Mouse (Mus musculus): ENCODE data around the gene Agap1. TPM values are rescaled to one million over a fixed set of nuclear protein-coding genes. Genes with fewer than 3 reads are reported as not detected.
"Not testable (repeated sequence)": the region's sequence is repeated elsewhere in the genome, so short reads cannot be mapped to it uniquely, and the experiment has no call there.

The Agap1 gene
- polyA plus RNA-seq, 1 experiment from 2014 or later = 41.4 TPM

DNA sequence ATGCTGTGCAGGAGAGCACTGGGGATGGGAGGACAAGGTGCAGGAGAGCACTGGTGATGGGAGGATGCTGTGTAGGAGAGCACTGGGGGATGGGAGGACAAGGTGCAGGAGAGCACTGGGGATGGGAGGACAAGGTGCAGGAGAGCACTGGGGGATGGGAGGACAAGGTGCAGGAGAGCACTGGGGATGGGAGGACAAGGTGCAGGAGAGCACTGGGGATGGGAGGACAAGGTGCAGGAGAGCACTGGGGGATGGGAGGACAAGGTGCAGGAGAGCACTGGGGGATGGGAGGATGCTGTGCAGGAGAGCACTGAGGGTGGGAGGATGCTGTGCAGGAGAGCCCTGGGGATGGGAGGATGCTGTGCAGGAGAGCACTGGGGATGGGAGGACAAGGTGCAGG, 47.3 kb downstream of the Agap1 start:
- H3K27ac ChIP-seq (ENCODE audit: low read depth, low read length); H3K9me3 ChIP-seq (ENCODE audit: control insufficient read depth, low read length); H3K4me3 ChIP-seq (ENCODE audit: low read depth, low read length); H3K4me2 ChIP-seq (replicated peaks; ENCODE audit: low read depth, low read length); ATAC-seq (ENCODE audit: low FRiP score); H3K36me3 ChIP-seq (ENCODE audit: control insufficient read depth, insufficient read depth, low read length); H3K27me3 ChIP-seq (ENCODE audit: control insufficient read depth, insufficient read depth, low read length); DNase-seq (ENCODE audit: low spot score); H3K4me1 ChIP-seq (replicated peaks; ENCODE audit: control insufficient read depth, insufficient read depth, low read length); H3K9ac ChIP-seq (ENCODE audit: low read depth, low read length): not testable (repeated sequence)

DNA sequence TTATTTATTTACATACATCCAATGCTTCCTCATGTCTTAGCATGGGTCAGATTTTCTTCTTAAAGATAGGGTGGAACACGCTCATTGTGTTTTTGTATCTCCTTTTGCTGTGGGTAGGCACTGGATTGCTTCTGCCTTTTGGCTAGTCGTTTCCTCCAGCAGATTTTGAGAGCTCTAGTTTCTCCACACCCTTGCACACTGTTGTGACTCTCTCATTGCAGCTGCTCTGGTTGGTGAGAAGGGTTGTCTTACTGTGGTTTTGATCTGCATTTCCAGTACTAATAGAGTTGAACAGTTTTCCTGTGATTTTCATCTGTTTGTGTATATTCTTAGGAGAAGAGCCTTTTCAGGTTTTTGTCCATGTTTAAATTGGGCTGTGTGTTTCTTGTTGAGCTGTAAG, 54.6 kb downstream of the Agap1 start:
- Histone ChIP-seq H3K4me3 (ENCODE audit: low read depth, low read length) (no peak overlapping the region), H3K27ac (ENCODE audit: low read depth, low read length) (no peak overlapping the region), H3K9ac (ENCODE audit: low read depth, low read length) (no peak overlapping the region), H3K4me2 (replicated peaks; ENCODE audit: low read depth, low read length) (no peak overlapping the region), H3K9me3 (ENCODE audit: control insufficient read depth, low read length) (no peaks in the 10 kb centered on the region), H3K36me3 (ENCODE audit: control insufficient read depth, insufficient read depth, low read length) (no peaks in the 10 kb centered on the region), H3K27me3 (ENCODE audit: control insufficient read depth, insufficient read depth, low read length) (no peaks in the 10 kb centered on the region), H3K4me1 (replicated peaks; ENCODE audit: control insufficient read depth, insufficient read depth, low read length) (0 out of 2 replicates have a peak, but pooled peaks cover 3% of the 10 kb centered on the region)
- DNase-seq (ENCODE audit: low spot score) (no peak), ATAC-seq (ENCODE audit: low FRiP score) (no peak)
- 69% methylated on average over 2 of the region's 2 CpGs for WGBS

DNA sequence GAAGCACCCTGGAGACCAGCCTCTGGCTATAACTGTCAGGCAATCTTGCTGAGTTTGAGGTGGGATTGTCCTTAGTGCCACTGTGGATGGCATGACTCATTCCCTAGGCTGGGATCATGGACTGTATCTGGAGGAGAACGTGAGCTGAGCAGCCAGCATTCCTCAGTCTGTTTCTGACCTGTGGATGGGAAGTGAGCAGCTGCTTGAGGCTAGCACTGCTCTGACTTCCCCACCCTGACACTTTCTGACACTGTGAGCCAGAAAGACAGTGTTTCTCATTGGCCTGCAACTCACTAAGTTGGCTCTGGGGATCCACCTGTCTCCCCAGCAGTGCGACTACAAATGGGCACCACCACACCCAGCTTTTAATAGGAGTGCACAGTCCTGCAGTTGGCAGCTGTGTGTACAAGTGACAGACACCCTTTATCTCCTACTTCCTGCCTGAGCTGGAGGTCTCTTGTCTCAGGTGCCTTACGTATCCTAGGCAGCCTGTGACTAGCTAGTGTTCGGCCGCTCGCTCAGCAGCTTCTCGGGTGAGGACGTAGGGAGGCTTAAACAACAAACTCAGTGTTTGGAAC, 55.2 kb downstream of the Agap1 start:
- Histone ChIP-seq H3K27ac (ENCODE audit: low read depth, low read length) (no peak overlapping the region), H3K36me3 (ENCODE audit: control insufficient read depth, insufficient read depth, low read length) (no peaks in the 10 kb centered on the region), H3K4me3 (ENCODE audit: low read depth, low read length) (no peak overlapping the region), H3K27me3 (ENCODE audit: control insufficient read depth, insufficient read depth, low read length) (no peaks in the 10 kb centered on the region), H3K9ac (ENCODE audit: low read depth, low read length) (no peak overlapping the region), H3K4me1 (replicated peaks; ENCODE audit: control insufficient read depth, insufficient read depth, low read length) (0 out of 2 replicates have a peak, but pooled peaks cover 3% of the 10 kb centered on the region), H3K9me3 (ENCODE audit: control insufficient read depth, low read length) (no peaks in the 10 kb centered on the region), H3K4me2 (replicated peaks; ENCODE audit: low read depth, low read length) (no peak overlapping the region)
- ATAC-seq (ENCODE audit: low FRiP score) (no peak), DNase-seq (ENCODE audit: low spot score) (no peak)
- WGBS = 57% methylated on average over 8 of the region's 8 CpGs

DNA sequence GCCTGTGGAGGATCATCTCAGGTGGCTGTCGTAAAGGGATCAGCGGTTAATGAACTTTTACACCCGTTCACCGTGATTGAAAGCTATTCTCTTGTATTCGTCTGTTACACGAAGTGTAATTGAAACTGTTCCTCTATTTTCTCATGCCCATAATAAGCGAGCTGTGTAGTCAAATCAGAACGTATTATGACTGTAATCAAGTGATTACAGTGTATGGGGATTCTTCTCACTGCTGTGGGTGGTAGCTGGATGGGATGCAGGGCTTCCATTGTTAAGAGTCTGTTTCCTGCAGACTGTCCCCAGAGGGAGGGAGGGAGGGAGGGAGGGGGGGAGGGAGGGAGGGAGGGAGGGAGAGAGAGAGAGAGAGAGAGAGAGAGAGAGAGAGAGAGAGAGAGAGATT, 56.1 kb downstream of the Agap1 start:
- Histone ChIP-seq H3K4me2 (replicated peaks; ENCODE audit: low read depth, low read length) (no peak overlapping the region), H3K27me3 (ENCODE audit: control insufficient read depth, insufficient read depth, low read length) (no peaks in the 10 kb centered on the region), H3K27ac (ENCODE audit: low read depth, low read length) (no peak overlapping the region), H3K9ac (ENCODE audit: low read depth, low read length) (no peak overlapping the region), H3K4me1 (replicated peaks; ENCODE audit: control insufficient read depth, insufficient read depth, low read length) (0 out of 2 replicates have a peak, but pooled peaks cover 3% of the 10 kb centered on the region), H3K9me3 (ENCODE audit: control insufficient read depth, low read length) (no peaks in the 10 kb centered on the region), H3K4me3 (ENCODE audit: low read depth, low read length) (no peak overlapping the region), H3K36me3 (ENCODE audit: control insufficient read depth, insufficient read depth, low read length) (no peaks in the 10 kb centered on the region)
- DNase-seq (ENCODE audit: low spot score) (no peak), ATAC-seq (ENCODE audit: low FRiP score) (no peak)
- 59% methylated on average over 8 of the region's 8 CpGs for WGBS

DNA sequence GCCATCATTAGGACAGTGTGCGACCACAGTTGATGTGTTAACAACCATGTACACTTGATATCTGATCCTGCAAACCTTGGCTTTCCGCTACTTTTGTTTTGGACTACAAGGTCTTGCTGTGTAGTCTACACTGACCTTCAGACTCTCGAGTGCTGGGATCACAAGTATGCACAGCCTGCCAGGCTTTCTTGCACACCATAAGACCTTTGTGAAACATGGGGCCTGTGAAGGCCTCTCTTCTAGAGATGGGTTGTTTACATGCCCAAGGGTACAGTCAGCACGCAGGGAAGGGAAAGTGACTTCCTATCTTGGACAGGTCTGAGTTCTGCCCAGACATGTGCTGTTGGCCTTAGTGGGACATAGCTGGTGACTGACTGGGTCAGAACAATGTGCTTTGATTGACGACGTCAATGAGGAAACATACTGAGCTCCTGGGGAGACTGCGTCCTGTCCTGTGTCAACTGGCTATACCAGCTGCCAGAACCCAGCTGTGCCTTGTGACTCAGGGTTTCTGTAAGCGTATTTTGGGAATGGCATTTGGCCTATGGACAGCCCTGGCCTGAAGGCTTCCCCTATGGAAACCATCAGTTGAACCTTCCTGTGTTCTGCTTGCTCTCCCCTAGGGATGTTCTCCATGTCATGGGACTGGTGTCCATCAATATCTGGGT, 59.1 kb downstream of the Agap1 start:
- no peak overlapping the region for H3K4me2 ChIP-seq (replicated peaks; ENCODE audit: low read depth, low read length)
- WGBS = 68% methylated on average over 8 of the region's 8 CpGs
- no peak overlapping the region for H3K9ac ChIP-seq (ENCODE audit: low read depth, low read length)
- no peak overlapping the region for H3K4me3 ChIP-seq (ENCODE audit: low read depth, low read length)
- ATAC-seq (ENCODE audit: low FRiP score) (no peak), DNase-seq (ENCODE audit: low spot score) (no peak)
- peaks cover 17% of the 10 kb centered on the region for H3K4me1 ChIP-seq (replicated peaks; ENCODE audit: control insufficient read depth, insufficient read depth, low read length)
- no peak overlapping the region for H3K27ac ChIP-seq (ENCODE audit: low read depth, low read length)
- H3K27me3 ChIP-seq (ENCODE audit: control insufficient read depth, insufficient read depth, low read length) = no peaks in the 10 kb centered on the region
- H3K36me3 ChIP-seq (ENCODE audit: control insufficient read depth, insufficient read depth, low read length) = no peaks in the 10 kb centered on the region
- H3K9me3 ChIP-seq (ENCODE audit: control insufficient read depth, low read length) = no peaks in the 10 kb centered on the region

DNA sequence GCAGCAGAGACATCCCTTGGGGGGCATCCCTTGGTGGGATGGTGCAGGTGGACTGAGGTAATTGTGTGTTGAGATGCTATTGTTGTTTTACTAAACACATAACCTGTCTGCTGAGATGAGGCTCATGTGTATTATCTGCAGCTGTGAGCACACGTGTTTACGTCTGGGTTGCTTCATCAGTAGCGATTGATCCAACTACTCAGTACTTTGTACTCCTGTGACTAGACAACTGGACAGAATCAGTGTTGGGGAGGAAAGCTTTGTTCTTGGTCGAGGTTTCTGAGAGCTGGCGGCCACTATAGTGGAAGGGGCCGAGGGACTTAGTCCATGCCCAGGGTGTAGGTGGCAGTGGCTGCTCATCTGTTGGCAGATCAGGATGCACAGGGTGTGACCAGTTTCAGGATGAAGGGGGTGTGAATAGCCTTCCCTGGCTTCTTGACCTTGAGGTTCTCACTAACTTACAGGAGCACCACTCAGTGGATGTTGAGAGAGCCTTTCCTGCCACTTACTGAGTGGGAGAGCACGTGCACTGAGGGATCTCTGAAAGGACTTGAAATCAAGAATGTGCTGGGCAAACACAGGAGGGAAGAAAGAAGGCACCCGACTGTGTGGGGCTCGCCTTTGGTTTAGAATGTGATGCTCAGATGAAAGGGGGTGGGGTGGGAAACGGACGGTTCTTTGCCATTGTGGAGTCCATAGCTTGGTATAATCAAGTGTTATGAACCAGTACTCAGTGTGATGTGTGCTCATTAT, 61.4 kb downstream of the Agap1 start:
- Histone ChIP-seq H3K9me3 (ENCODE audit: control insufficient read depth, low read length) (no peaks in the 10 kb centered on the region), H3K27me3 (ENCODE audit: control insufficient read depth, insufficient read depth, low read length) (no peaks in the 10 kb centered on the region), H3K4me1 (replicated peaks; ENCODE audit: control insufficient read depth, insufficient read depth, low read length) (peaks cover 22% of the 10 kb centered on the region), H3K4me3 (ENCODE audit: low read depth, low read length) (no peak overlapping the region), H3K9ac (ENCODE audit: low read depth, low read length) (no peak overlapping the region), H3K36me3 (ENCODE audit: control insufficient read depth, insufficient read depth, low read length) (no peaks in the 10 kb centered on the region), H3K27ac (ENCODE audit: low read depth, low read length) (no peak overlapping the region), H3K4me2 (replicated peaks; ENCODE audit: low read depth, low read length) (no peak overlapping the region)
- no peak for ATAC-seq (ENCODE audit: low FRiP score)
- 62% methylated on average over 11 of the region's 11 CpGs for WGBS
- no peak for DNase-seq (ENCODE audit: low spot score)

DNA sequence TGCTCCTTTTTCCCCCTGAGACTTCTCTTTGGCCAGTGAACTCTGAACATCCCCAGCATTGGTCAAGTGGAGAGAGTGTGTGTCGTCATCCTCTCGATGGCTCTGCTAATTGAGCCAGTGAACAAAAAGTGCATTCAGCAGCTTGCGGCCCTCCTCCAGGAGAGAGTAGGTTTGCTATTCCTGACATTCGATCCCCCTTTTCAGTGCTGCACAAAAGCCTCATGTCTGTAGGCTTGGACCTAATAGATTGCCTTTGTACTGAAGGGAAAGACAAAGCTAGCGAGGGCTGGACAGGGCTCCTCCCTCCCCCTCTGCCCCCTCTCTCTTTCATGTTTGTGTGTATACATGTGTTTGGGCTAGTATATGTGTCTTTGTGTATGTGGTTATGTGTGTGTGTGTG, 63.2 kb downstream of the Agap1 start:
- H3K4me1 ChIP-seq (replicated peaks; ENCODE audit: control insufficient read depth, insufficient read depth, low read length) = peaks cover 33% of the 10 kb centered on the region
- H3K27ac ChIP-seq (ENCODE audit: low read depth, low read length) = peak overlapping the region; percentile 61; the same call in 1 of the 2 replicates
- WGBS = 2% methylated on average over 5 of the region's 5 CpGs
- no peaks in the 10 kb centered on the region for H3K9me3 ChIP-seq (ENCODE audit: control insufficient read depth, low read length)
- no peak overlapping the region for H3K9ac ChIP-seq (ENCODE audit: low read depth, low read length)
- ATAC-seq (ENCODE audit: low FRiP score) (peak; percentile 62), DNase-seq (ENCODE audit: low spot score) (peak; percentile 62)
- H3K4me2 ChIP-seq (replicated peaks; ENCODE audit: low read depth, low read length) = no peak overlapping the region
- no peaks in the 10 kb centered on the region for H3K27me3 ChIP-seq (ENCODE audit: control insufficient read depth, insufficient read depth, low read length)
- H3K4me3 ChIP-seq (ENCODE audit: low read depth, low read length) = no peak overlapping the region
- no peaks in the 10 kb centered on the region for H3K36me3 ChIP-seq (ENCODE audit: control insufficient read depth, insufficient read depth, low read length)

DNA sequence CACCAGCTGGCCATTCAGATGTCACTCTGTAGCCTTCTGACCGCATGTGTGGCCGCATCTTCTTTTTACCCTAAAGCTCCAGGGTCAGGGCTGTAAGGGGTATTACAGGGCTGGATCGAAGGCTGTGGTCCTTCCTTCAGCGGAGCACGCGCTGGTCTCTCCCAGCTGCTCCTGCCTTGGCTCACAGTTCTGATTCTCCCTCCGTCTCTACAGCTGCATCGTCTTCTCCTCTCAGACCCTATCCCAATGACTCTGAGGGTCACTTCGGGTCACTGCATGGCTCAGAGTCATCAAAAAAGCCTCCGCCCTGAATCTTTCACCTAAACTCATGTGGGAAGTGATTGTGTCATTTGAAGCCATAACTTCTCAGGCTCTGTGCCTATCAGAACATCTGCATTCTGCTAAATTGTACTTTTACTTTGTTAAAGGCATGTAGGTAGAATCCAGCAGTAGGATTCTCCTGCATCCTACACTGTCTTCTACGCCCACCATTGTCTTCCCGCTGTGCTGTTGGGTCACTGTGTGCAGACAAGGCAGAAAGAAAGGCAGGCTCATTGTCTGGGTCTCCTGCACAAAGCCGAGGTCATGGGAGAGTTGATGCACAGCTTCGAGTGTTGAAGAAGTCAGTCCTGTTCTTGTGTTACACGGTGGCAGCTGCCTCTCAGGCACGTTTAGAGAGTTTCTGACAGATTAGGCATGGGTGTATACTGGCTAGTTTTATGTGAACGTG, 65.5 kb downstream of the Agap1 start:
- DNase-seq (ENCODE audit: low spot score) (peak; percentile 48), ATAC-seq (ENCODE audit: low FRiP score) (no peak)
- peaks cover 36% of the 10 kb centered on the region for H3K4me1 ChIP-seq (replicated peaks; ENCODE audit: control insufficient read depth, insufficient read depth, low read length)
- H3K9ac ChIP-seq (ENCODE audit: low read depth, low read length) = no peak overlapping the region
- H3K27ac ChIP-seq (ENCODE audit: low read depth, low read length) = no peak overlapping the region
- no peaks in the 10 kb centered on the region for H3K9me3 ChIP-seq (ENCODE audit: control insufficient read depth, low read length)
- WGBS = 25% methylated on average over 17 of the region's 17 CpGs
- no peaks in the 10 kb centered on the region for H3K36me3 ChIP-seq (ENCODE audit: control insufficient read depth, insufficient read depth, low read length)
- H3K4me2 ChIP-seq (replicated peaks; ENCODE audit: low read depth, low read length) = 0 out of 2 replicates have a peak overlapping the region, but pooled peaks have one; percentile 7
- no peaks in the 10 kb centered on the region for H3K27me3 ChIP-seq (ENCODE audit: control insufficient read depth, insufficient read depth, low read length)
- no peak overlapping the region for H3K4me3 ChIP-seq (ENCODE audit: low read depth, low read length)
